Mouse (Mus musculus) cortical plate, adult 2 months (tissue): ENCODE results near the gene Fhit.

Experiments used
- CTCF ChIP-seq: fragments of 200-500 bp; IDR thresholded peaks from 2 replicates; pipeline ENCODE4 v1.5.1; 2011; ENCODE audit warnings: mild to moderate bottlenecking, control low read depth, low read length; ENCODE audit not compliant: insufficient read depth; ENCODE audit errors: extremely low read depth
- POLR2A ChIP-seq: fragments of 200-500 bp; IDR thresholded peaks from 2 replicates; pipeline ENCODE4 v1.6.1; 2011; ENCODE audit warnings: mild to moderate bottlenecking, low read length, control low read depth; ENCODE audit not compliant: insufficient read depth; ENCODE audit errors: extremely low read depth

- TF ChIP-seq CTCF, result no peak
- no peak for TF ChIP-seq POLR2A
Measured at GRCm38 (mm10) chr14:10534862-10535261, 627.0 kb downstream of the Fhit start.
